Mouse (Mus musculus): Measurements from ENCODE around the gene Igfals. TPM values are rescaled to one million over a fixed set of nuclear protein-coding genes. Genes with fewer than 3 reads are reported as not detected.
A peak's percentile ranks its signal among the peaks of the same experiment; 100 is the strongest.

Igfals gene
- polyA plus RNA-seq, 1 experiment, result not detected

DNA sequence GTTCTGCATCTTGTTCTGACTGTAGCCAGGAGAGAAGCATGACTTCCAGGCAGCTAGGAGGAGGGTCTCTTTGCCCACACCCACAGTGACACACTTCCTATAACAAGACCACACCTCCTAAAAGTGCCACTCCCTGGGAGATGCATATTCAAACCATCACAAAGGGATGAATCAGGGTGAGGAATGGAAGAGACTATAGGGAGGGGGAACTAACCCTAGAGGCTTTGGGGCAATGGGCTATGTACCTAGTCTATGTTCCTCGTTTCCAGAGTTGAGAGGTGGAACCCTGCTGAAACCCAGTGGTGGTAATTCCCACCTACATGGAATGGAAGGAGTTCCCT is 8.6 kb downstream of the Igfals start:
- 33% methylated on average over 1 of the region's 1 CpGs for WGBS
- TF ChIP-seq CTCF (IDR thresholded peaks at IDR 0.05; ENCODE audit: control insufficient read depth, insufficient read depth, low read length), result no peak
- TF ChIP-seq POLR2A (IDR thresholded peaks at IDR 0.05; ENCODE audit: borderline replicate concordance, control insufficient read depth, low read depth, low read length), result no peak
- H3K4me3 ChIP-seq (replicated peaks; ENCODE audit: control insufficient read depth, low read depth, low read length), result no peak overlapping the region
- no peaks in the 10 kb centered on the region for H3K4me1 ChIP-seq (ENCODE audit: control insufficient read depth, insufficient read depth, low read length)
- H3K27ac ChIP-seq (ENCODE audit: control insufficient read depth, insufficient read depth, low read depth, low read length, poor library complexity), result no peak overlapping the region

DNA sequence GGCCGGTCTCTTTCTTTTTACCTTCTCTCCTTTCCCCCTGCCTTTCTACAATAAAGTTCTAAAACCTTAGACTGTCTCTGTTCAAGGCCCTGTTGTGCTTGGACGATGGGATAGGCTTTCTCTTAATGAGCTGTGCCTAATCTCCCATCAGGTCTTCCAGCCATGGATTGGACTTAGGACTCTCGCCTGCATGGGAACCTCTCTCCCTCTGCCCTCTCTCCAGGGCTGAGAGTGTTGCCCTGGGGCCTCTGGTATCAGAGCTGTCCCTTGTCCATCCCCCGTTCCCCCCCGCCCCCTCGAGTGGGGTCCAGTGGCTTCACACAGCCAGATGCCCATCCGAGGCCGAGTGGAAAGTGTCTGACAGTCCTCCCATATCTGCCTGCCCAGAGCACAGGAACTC is 9.2 kb downstream of the Igfals start:
- Histone ChIP-seq H3K27ac (ENCODE audit: control insufficient read depth, insufficient read depth, low read depth, low read length, poor library complexity) (no peak overlapping the region), H3K4me3 (replicated peaks; ENCODE audit: control insufficient read depth, low read depth, low read length) (no peak overlapping the region), H3K4me1 (ENCODE audit: control insufficient read depth, insufficient read depth, low read length) (no peaks in the 10 kb centered on the region; the same call in 1 of the 2 replicates)
- no peak for TF ChIP-seq POLR2A (IDR thresholded peaks at IDR 0.05; ENCODE audit: borderline replicate concordance, control insufficient read depth, low read depth, low read length)
- no peak for TF ChIP-seq CTCF (IDR thresholded peaks at IDR 0.05; ENCODE audit: control insufficient read depth, insufficient read depth, low read length)
- WGBS, result 82% methylated on average over 8 of the region's 8 CpGs

DNA sequence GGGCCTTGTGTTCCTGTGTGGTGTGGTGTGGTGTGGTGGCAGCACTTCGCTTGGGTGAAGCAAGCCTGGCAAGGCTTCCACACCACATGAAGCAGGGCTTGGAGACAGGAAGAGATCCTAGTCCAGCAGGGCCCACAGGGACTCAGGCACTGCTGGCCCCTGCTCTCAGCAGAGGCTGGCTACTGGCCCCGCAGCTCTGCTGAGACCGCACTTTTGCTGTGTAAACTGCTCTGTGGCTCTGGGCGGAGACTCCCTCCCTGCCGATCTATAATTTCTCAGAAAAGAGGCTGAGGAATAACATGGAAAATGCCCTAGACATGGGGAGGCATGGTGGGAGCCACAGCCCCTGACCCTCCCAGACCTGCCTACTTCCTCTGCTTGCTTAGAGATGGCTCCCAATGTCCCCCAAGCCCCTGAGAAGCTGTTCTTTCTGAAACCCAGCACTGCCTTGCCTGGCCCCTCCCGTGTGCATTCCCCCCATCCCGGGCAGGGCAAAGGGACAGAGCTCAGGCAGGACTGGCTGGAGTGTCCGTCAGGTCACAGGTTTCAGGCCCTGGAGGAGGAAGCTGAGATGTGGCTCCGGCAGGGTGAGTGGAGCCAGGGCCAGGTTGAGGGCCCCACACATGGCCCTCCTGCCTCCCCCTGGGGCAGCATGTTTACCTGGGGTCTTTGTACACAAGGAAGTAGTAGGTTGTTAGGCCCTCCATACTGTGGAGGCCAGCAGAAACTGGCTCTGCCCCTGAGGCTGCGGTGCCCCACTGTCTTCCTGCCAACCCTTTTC is 11.7 kb downstream of the Igfals start:
- 73% methylated on average over 10 of the region's 10 CpGs for WGBS
- H3K27ac ChIP-seq (ENCODE audit: control insufficient read depth, insufficient read depth, low read depth, low read length, poor library complexity), result no peak overlapping the region
- no peaks in the 10 kb centered on the region; the same call in 1 of the 2 replicates for H3K4me1 ChIP-seq (ENCODE audit: control insufficient read depth, insufficient read depth, low read length)
- TF ChIP-seq CTCF (IDR thresholded peaks at IDR 0.05; ENCODE audit: control insufficient read depth, insufficient read depth, low read length), result no peak
- no peak overlapping the region for H3K4me3 ChIP-seq (replicated peaks; ENCODE audit: control insufficient read depth, low read depth, low read length)

DNA sequence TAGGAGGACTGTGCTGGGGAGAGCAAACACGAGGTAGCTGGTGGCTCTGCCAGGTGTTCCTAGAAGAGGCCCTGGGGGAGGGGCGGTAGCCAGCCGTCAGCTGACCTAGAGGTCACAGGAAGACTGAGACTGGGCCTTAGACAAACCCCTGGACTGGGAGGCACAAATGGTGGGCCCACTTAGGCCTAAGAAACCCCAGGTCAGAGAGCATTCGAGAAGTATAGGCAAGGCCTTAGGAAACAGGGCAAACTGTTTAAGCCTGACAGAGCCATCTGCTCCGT is 12.3 kb downstream of the Igfals start:
- TF ChIP-seq CTCF (IDR thresholded peaks at IDR 0.05; ENCODE audit: control insufficient read depth, insufficient read depth, low read length), result no peak
- no peak for TF ChIP-seq POLR2A (IDR thresholded peaks at IDR 0.05; ENCODE audit: borderline replicate concordance, control insufficient read depth, low read depth, low read length)
- H3K4me1 ChIP-seq (ENCODE audit: control insufficient read depth, insufficient read depth, low read length), result no peaks in the 10 kb centered on the region; the same call in 1 of the 2 replicates
- H3K4me3 ChIP-seq (replicated peaks; ENCODE audit: control insufficient read depth, low read depth, low read length), result no peak overlapping the region
- WGBS, result 61% methylated on average over 5 of the region's 5 CpGs
- H3K27ac ChIP-seq (ENCODE audit: control insufficient read depth, insufficient read depth, low read depth, low read length, poor library complexity), result no peak overlapping the region

DNA sequence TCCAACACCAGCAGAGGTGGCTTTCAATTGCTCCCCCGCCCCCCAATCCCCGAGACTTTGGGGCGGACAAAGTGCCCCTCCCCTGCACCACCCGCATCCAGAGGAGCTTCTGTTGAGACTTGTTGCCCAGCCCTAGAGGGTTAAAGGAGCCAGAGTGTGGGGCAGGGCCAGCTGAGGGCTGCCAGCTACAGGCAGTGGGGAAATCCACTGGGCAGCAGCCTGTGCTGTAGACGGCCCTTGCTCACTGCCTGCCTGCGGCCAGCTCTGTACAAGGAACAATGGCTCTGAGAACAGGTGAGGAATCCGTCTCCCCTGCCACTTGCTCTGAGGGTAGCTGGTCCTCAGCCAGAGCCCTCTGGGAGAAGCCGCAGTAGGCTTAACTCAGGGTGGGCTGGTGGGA is 12.7 kb downstream of the Igfals start:
- Histone ChIP-seq H3K27ac (ENCODE audit: control insufficient read depth, insufficient read depth, low read depth, low read length, poor library complexity) (no peak overlapping the region), H3K4me3 (replicated peaks; ENCODE audit: control insufficient read depth, low read depth, low read length) (no peak overlapping the region), H3K4me1 (ENCODE audit: control insufficient read depth, insufficient read depth, low read length) (no peaks in the 10 kb centered on the region; the same call in 1 of the 2 replicates)
- TF ChIP-seq POLR2A (IDR thresholded peaks at IDR 0.05; ENCODE audit: borderline replicate concordance, control insufficient read depth, low read depth, low read length), result no peak
- 83% methylated on average over 8 of the region's 8 CpGs for WGBS

DNA sequence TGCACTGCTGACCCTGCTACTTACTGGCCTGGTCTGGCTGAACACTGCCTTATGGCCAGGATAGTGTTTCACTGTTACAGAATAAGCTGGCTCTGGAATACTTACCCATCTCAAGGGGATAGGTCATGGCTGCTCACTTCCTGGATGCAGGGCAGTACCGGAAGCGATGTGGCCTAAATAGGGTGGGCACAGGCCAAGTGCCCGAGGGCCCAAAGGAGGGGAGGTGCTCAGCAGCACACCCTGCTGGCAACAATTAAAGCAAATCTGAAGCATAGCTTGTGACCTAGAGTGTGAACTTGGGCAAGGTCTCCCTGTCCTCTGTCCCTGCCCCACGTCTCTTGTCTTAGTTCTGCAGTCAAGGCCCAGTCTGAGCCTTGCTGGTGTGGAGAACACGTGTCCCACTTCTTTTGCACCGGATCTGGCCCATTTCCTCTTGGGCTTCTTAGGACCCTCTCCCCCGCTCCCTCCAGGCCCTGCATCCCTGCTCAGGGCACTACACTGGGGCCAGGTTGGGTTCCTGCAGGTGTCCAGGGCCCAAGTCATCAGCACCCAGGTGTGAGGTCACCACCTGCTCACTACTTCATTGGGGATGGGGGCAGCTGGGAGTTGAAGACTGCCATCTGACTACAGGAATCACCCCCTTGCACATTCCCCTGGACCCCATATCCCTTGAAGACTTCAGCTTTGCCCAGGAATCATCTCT is 16.1 kb downstream of the Igfals start:
- WGBS, result 39% methylated on average over 7 of the region's 7 CpGs
- peaks cover 3% of the 10 kb centered on the region for H3K4me1 ChIP-seq (ENCODE audit: control insufficient read depth, insufficient read depth, low read length)
- H3K27ac ChIP-seq (ENCODE audit: control insufficient read depth, insufficient read depth, low read depth, low read length, poor library complexity), result no peak overlapping the region
- no peak overlapping the region for H3K4me3 ChIP-seq (replicated peaks; ENCODE audit: control insufficient read depth, low read depth, low read length)
- TF ChIP-seq POLR2A (IDR thresholded peaks at IDR 0.05; ENCODE audit: borderline replicate concordance, control insufficient read depth, low read depth, low read length), result no peak
- TF ChIP-seq CTCF (IDR thresholded peaks at IDR 0.05; ENCODE audit: control insufficient read depth, insufficient read depth, low read length), result peak; percentile 69

DNA sequence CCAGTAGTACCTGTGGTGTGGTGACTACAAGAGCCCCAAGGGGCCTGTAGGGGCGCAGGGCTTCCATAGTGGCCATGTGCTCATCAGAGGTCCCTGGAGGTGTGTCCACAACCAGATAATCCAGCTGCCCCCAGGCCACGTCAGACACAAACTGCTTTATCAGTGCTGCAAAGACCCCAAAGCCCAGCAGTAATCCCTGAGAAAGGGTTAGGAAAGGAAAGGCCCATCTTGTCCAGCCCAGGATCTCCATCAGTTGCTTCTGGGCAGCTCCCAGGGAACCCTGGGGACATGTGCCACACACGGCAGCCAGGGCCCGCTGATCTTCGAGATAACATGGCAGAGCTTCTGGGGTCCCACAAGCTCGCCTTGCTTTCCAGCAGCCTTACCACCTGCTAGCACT is 18.6 kb downstream of the Igfals start:
- TF ChIP-seq CTCF (IDR thresholded peaks at IDR 0.05; ENCODE audit: control insufficient read depth, insufficient read depth, low read length) (no peak), POLR2A (IDR thresholded peaks at IDR 0.05; ENCODE audit: borderline replicate concordance, control insufficient read depth, low read depth, low read length) (no peak)
- Histone ChIP-seq H3K27ac (ENCODE audit: control insufficient read depth, insufficient read depth, low read depth, low read length, poor library complexity) (no peak overlapping the region), H3K4me1 (ENCODE audit: control insufficient read depth, insufficient read depth, low read length) (peaks cover 7% of the 10 kb centered on the region), H3K4me3 (replicated peaks; ENCODE audit: control insufficient read depth, low read depth, low read length) (no peak overlapping the region)
- WGBS, result 84% methylated on average over 6 of the region's 6 CpGs

DNA sequence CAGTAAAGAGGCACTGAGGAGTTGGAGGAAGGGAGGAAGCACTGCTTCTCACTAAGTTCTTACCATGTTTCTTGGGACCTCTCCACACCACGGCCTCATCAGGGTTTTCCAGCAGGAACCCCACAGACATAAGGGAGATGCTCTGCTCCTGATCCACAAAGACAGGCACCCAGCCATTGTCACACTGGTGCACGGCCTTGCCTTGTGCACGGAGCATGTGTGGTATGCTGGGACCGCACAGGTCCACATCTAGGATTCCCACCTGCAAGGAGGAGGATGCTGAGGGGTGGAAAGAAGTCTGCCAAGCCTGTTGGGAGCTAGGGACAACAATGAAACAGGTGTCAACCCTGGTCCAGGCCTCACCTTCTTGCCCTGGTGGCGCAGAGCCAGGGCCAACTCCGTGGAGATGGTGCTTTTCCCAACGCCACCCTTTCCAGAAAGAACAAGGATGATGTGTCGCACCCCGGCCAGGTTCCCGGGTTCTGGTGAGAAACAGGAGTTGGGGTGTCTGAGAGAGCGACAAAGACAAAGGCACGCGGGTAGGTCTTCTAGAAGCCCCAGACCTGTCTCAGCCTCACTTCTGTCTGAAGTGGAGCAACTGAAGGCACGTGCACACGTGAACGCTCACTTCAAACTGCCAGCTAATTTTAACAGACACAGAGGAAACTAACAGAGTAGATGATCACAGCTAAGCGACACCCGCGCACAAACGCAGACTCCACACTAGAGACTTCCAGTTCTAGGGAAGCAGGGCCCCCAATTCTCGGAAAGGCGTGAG is 19.7 kb downstream of the Igfals start:
- Histone ChIP-seq H3K4me3 (replicated peaks; ENCODE audit: control insufficient read depth, low read depth, low read length) (peak overlapping the region; percentile 78), H3K27ac (ENCODE audit: control insufficient read depth, insufficient read depth, low read depth, low read length, poor library complexity) (no peak overlapping the region), H3K4me1 (ENCODE audit: control insufficient read depth, insufficient read depth, low read length) (peaks cover 7% of the 10 kb centered on the region)
- 21% methylated on average over 22 of the region's 22 CpGs for WGBS
- TF ChIP-seq POLR2A (IDR thresholded peaks at IDR 0.05; ENCODE audit: borderline replicate concordance, control insufficient read depth, low read depth, low read length), result no peak
- no peak for TF ChIP-seq CTCF (IDR thresholded peaks at IDR 0.05; ENCODE audit: control insufficient read depth, insufficient read depth, low read length)

Measured in bone marrow, adult 2 months (tissue).